Mouse (Mus musculus): Measurements from ENCODE around the gene Crocc.

Gene Crocc

GRCm38 (mm10) chr4:141020811-141021613 lies 39.3 kb downstream of the Crocc start:
- peak; percentile 47 for DNase-seq (ENCODE audit: low spot score)

- no peak for DNase-seq (ENCODE audit: low spot score)
Measured at GRCm38 (mm10) chr4:141020220-141020619, 40.1 kb downstream of the Crocc start.

GRCm38 (mm10) chr4:141017657-141018436 lies 42.5 kb downstream of the Crocc start:
- peak; percentile 27 for DNase-seq (ENCODE audit: low spot score)

GRCm38 (mm10) chr4:141016311-141016710 lies 44.0 kb downstream of the Crocc start:
- DNase-seq (ENCODE audit: low spot score), result no peak

GRCm38 (mm10) chr4:141015356-141015755 lies 45.0 kb downstream of the Crocc start:
- DNase-seq (ENCODE audit: low spot score), result no peak

- no peak for DNase-seq (ENCODE audit: low spot score)
Measured at GRCm38 (mm10) chr4:141014856-141015255, 45.5 kb downstream of the Crocc start.

GRCm38 (mm10) chr4:141014114-141014513 lies 46.2 kb downstream of the Crocc start:
- no peak for DNase-seq (ENCODE audit: low spot score)

GRCm38 (mm10) chr4:141012558-141012957 lies 47.8 kb downstream of the Crocc start:
- no peak for DNase-seq (ENCODE audit: low spot score)

- DNase-seq (ENCODE audit: low spot score), result no peak
Measured at GRCm38 (mm10) chr4:141011556-141012328, 48.6 kb downstream of the Crocc start.

- DNase-seq (ENCODE audit: low spot score), result peak; percentile 76
Measured at GRCm38 (mm10) chr4:141010941-141011429, 49.4 kb downstream of the Crocc start.

GRCm38 (mm10) chr4:141010526-141010925 lies 49.8 kb downstream of the Crocc start:
- peak; percentile 84 for DNase-seq (ENCODE audit: low spot score)

GRCm38 (mm10) chr4:141010118-141010517 lies 50.2 kb downstream of the Crocc start, which contains the start of gene Mfap2:
Gene Mfap2 (plus strand): TSS chr4:141010418.
- no peak for DNase-seq (ENCODE audit: low spot score)

GRCm38 (mm10) chr4:141008028-141008427 lies 52.3 kb downstream of the Crocc start:
- DNase-seq (ENCODE audit: low spot score), result no peak

- no peak for DNase-seq (ENCODE audit: low spot score)
Measured at GRCm38 (mm10) chr4:141005983-141006382, 54.4 kb downstream of the Crocc start.

GRCm38 (mm10) chr4:140996812-140997211 lies 63.5 kb downstream of the Crocc start:
- no peak for DNase-seq (ENCODE audit: low spot score)

- DNase-seq (ENCODE audit: low spot score), result no peak
Measured at GRCm38 (mm10) chr4:140995811-140996210, 64.5 kb downstream of the Crocc start.

GRCm38 (mm10) chr4:140993846-140994245 lies 66.5 kb downstream of the Crocc start:
- no peak for DNase-seq (ENCODE audit: low spot score)

- DNase-seq (ENCODE audit: low spot score), result no peak
Measured at GRCm38 (mm10) chr4:140992215-140992614, 68.1 kb downstream of the Crocc start.

GRCm38 (mm10) chr4:140989447-140989846 lies 70.9 kb downstream of the Crocc start:
- no peak for DNase-seq (ENCODE audit: low spot score)

- no peak for DNase-seq (ENCODE audit: low spot score)
Measured at GRCm38 (mm10) chr4:140988706-140989290, 71.6 kb downstream of the Crocc start.

- no peak for DNase-seq (ENCODE audit: low spot score)
Measured at GRCm38 (mm10) chr4:140987476-140987875, 72.9 kb downstream of the Crocc start.

Measured in embryo, embryonic 10 days (tissue).